Mouse (Mus musculus) right cerebral cortex, postnatal 36 days (tissue): ENCODE data around the gene AY761185.
"Not testable (repeated sequence)": the region's sequence is repeated elsewhere in the genome, so short reads cannot be mapped to it uniquely, and the experiment has no call there.

ENCODE experiments used
- DNase-seq, 2 experiments: peaks; one replicate each; pipeline ENCODE4 v3.0.0; 2022; ENCODE audit warnings: low spot score in 2 of 2, mixed read lengths in 1 of 2

The AY761185 gene

DNA sequence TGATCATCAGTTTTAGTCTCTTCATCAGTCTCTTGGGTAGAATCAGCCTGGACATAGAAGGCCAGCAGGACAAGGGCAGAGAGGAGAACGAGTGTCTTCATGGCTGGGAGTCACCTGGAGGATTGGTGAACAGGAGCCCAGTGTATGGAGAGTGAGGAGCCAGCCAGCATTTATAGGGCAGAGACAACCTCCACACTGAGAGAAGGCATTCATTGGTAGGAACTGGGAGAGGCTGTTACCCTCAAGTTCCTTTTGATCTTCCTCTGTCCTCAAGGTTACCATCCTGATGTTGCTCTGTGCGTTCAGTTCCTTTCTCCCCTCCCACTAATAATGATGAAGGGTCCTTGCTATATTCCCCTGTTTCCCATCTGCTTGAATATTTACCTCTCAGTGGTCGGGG lies at the start of gene AY761185:
Gene AY761185, minus strand, starts transcription at position 101 of the 400 bp plus-strand sequence.
- no peak for DNase-seq

DNA sequence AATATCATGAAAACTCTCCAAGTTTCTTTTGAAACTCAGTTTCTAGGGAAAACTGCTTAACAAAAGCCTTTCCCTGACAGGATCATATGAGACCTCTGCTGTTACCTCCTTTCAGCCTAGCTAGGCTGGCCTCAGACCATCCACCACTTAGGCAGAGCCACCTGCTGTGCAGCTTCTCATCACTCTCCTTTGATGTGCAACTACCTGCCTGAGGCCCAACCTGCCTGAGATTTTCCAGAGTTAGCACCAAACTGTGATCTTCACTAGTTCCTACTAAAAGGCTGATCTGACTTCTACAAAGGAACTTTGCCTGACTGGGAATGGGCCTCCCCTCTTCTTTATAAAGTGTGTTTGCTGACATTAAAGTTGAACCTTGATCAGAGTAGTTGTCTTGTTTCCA lies 49.5 kb upstream of the AY761185 start:
- not testable (repeated sequence) for DNase-seq

DNA sequence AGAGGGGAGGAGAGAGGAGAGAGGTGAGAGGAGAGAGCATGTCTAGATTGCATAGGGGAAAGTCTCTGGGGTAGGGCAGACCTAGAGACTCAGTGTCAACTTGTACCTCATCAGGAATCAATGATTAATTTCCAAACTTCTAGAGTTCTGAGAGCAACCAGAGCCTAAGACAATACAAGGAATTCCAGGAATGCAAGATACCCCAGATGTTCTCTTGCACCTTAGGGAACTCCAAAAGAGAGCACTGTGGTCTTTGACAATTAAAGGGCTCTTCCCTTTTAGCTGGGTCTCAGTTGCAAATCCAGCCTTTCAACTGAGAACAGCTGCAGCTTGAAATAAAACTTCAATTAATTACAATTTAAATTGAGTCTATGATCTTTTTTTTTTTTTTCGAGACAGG lies 35.3 kb upstream of the AY761185 start:
- DNase-seq, result no peak

DNA sequence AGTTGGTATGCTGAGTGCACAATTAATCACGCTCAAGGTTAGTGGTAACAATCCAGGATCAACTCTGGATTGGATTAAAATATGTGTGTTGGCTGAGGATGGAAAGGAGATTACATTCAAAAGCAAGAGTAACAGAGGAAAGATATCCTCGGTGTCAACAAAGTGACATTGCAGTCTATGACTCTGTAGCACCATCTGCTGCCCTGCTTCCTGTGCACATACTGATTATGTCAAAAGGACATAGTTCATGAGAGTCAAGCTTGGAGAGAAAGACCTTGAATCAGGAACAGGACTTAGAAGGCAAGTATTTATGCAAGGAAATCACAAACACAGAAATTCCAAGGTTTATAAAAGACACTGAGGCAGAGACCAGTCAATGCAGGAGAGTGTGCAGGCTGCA lies 20.0 kb upstream of the AY761185 start:
- DNase-seq, result no peak

DNA sequence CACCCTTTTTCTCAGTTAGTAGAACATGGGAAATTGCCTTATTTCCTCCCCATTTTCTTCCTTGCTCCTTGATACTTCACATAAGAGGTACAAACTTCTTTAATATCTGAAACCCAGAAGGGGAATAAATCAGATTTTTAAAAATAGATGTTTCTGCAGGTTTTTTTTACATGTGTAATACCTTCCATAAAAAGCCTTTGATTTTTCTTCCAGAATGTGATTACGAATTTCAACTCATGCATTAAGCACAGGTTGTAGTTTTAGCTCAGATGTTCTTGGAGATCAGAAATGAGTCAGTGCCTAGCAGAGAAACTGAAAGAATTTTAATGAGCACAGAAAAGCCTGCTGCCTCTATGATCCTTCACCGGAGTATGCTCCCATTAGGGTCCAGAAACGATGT lies 22.5 kb downstream of the AY761185 start, which contains the start of gene Gm6040:
Gene Gm6040, minus strand, starts transcription at position 101 of the 400 bp plus-strand sequence.
- no peak for DNase-seq

DNA sequence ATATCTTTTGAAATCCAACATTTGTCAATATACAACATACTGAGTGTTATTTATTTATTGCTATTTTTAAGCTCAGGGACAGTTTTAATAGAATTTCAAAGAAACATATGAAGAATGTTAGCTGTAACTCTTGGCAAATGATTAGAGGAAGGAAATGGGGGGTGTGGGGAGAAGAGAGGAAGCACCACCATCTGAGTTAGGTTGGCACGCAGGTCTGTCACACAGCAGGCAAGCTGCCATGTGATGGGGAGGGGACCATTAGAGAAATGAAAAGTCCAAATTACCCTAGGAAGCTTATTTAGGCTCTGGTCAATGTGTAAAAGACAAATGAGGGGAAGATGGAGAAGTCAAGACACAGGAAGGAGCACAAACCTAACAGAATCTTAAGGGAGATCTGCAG lies 32.2 kb downstream of the AY761185 start:
- DNase-seq, result no peak

DNA sequence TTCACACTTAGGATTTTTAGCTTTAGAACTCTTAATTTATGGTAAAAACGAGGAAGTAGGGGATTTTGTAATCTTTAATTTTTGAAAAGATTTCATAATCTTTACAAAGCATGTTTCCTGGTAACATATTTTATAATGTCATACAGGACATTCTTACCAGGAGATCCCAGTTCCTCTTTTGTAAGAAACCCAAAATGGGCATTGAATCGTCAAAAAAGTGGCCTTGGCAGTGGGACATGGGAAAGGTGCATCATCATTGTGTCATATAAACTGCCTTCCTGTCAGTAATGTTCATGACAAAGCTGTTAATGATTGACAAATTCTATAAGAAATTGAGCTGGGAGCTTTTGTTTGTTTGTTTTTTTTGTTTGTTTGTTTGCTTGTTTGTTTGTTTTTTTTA lies 36.3 kb downstream of the AY761185 start:
- no peak for DNase-seq

DNA sequence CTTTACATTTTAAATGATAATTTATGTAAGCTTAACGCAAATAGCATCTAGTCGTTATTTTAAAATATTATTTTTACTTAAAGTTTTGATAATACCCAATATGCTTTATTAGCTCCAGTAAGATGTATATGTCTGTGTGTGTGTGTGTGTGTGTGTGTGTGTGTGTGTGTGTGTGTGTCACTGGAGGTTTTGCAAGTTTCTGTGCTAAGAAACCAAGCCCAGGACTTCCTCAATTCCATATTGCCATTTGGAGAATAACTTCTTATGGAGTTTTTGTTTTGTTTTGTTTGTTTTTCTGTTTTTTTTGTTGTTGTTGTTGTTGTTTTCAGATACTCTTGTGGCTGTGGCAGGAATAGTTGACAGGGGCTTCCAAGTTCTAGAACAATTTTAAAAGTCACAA lies 37.4 kb downstream of the AY761185 start:
- DNase-seq, result no peak

DNA sequence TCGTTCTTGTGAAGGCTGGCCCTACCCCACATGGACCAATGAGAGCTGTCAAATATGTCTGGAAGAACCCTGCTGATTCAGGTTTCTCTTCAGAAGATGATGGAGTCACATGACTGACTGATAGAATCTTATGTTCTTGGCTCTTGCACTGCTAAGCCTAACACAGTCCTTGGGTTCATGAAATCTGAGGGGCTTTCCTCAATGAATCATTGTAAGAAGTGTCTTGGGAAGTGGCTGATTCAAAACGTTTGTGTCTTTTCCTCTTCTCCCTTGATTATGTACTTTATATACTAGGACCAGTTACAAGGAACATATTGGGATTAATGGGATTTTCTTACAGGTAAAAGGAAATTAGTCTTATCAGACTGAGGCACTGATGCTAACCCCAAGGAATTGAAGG lies 42.0 kb downstream of the AY761185 start, which contains the start of gene Gm15056:
Gene Gm15056, minus strand, starts transcription at position 101 of the 400 bp plus-strand sequence.
- no peak for DNase-seq
